Mouse (Mus musculus): ENCODE results near the gene 4933434E20Rik.

GRCm38 (mm10) chr3:90088617-90089016 lies 37.2 kb downstream of the 4933434E20Rik start:
- TF ChIP-seq CTCF (IDR thresholded peaks at IDR 0.05; ENCODE audit: low read depth) (no peak), EP300 (IDR thresholded peaks at IDR 0.05; ENCODE audit: low read depth) (no peak)

Measured in heart, postnatal 0 days (tissue).